Mouse (Mus musculus): ENCODE data around the gene Asb15.

Gene Asb15

DNA sequence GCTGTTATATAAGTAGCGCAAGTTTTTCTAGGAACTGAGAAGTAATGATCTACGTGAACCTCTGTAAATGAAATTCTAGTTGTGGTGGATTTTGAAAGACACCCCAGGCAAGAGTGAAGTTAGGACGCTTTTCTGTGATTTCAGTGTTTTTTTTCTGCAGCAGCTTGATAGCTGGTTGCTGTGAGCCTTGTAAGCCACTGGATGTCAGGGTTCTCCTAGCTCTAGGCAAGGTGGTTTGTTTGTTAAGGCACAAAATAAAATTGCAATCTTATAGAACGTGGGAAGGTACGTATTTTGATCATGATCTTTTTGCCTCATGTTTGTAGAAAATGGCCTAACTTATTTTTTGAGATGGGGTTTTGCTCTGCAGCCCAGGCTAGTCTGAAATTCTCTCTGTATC is 41.0 kb downstream of the Asb15 start:
- no peak for DNase-seq

DNA sequence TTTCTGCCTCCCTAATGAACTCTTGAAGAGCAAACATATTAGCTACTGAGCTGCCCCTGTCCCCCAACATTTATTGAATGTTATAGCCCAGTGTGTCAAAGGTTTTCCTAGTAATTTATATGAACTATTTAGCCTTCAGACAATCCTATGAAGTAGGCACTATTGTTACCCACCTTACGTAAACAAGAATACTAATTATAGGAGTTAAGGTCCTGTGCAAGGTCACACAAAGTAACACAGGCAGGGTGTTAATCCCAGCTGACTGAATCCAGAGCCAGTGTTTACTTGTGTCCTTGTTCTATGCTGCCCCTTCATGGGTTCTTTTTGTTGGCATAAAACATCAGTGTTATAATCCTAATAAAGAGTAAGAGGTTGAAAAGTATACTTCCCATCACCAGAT is 41.8 kb downstream of the Asb15 start:
- no peak for DNase-seq

DNA sequence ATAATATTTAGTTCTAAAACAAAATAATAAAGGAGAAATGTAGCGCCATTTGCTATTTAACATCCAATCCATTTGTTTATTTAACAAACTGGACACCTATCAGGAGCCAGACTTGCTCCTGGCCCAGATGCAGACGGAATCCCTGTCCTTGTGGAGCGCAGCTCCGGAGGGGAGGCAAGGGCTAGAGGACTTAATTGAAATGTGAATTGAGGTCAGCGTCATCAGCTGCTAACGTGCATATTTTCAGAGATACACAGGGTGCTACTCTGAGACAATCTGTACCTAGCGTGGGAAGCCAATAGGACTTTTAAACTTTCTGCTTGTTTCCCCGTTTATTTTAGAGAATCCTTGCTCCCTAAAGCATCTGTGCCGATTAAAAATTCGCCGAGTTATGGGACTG is 42.3 kb downstream of the Asb15 start:
- DNase-seq, result no peak

GRCm38 (mm10) chr6:24571126-24571525 is 43.2 kb downstream of the Asb15 start:
- DNase-seq, result no peak

- DNase-seq, result no peak
Observed at GRCm38 (mm10) chr6:24572431-24572830, 44.5 kb downstream of the Asb15 start.

DNA sequence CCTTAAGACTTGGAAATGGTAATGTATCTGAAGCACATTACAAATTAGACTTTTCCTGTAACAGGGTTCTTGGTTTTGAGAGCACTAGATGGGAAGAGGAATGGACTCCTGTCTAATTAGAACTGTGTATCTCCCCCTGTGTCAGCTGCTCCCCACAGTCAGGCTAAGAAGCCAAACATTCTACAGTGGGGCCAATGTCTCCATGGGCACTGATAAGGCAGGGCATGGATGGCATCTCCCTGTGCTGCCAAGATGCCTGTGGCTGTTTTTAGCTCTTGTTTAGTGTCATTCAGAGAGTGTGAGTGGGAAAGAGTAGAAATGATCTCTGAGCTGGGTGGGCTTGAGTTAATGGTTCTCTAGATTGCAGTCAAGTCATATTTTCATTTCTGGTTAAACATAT is 45.4 kb downstream of the Asb15 start:
- DNase-seq, result no peak

GRCm38 (mm10) chr6:24583456-24583855 is 55.5 kb downstream of the Asb15 start:
- no peak for DNase-seq

- no peak for DNase-seq
Observed at GRCm38 (mm10) chr6:24585431-24586310, 57.7 kb downstream of the Asb15 start.

- no peak for DNase-seq
Observed at GRCm38 (mm10) chr6:24586885-24587284, 58.9 kb downstream of the Asb15 start.

DNA sequence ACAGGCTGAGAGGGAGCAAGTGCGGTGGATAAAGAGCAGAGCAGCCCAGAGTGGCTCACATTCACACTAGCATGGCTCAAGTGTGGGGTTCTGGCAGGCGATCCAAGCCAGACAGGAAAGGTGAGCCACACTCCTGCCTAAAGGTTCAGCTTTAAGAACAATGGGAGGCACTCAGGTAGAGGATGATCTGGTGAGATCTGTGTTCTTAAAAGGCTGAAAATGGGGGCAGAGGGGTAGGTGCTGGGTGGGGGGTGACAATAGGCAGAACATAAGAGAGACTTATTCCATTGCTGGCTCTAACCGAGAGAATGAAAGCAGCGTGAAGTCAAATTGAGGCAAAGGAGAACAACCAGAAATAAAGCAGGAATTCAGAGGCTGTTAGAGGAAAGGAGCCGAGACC is 62.3 kb downstream of the Asb15 start:
- DNase-seq, result no peak

- DNase-seq, result no peak
Observed at GRCm38 (mm10) chr6:24591525-24592218, 63.7 kb downstream of the Asb15 start.

- DNase-seq, result no peak
Observed at GRCm38 (mm10) chr6:24597500-24597899, 69.6 kb downstream of the Asb15 start, which contains the start of gene Lmod2. Gene Lmod2 (plus strand): TSS chr6:24597762.

- no peak for DNase-seq
Observed at GRCm38 (mm10) chr6:24599179-24599578, 71.2 kb downstream of the Asb15 start.

- DNase-seq, result no peak
Observed at GRCm38 (mm10) chr6:24599639-24600038, 71.7 kb downstream of the Asb15 start.

DNA sequence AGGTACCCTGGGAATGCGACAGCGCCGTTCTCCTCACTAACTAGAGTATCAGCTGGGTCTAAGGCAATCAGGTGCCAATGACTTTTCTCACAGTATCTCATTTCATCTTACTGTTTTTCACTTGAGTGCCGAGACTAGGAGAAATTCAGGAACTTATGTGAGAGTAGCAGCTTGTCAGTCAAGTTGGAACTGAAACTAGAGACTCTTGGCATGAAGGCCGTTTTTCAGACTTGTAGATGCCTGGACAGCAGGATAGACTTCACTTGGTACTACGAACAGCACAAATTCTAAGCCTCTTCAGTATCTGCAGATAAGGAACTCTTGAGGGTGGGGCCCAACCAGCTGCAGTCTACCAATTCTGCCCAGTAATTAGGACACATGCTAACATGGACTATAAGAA is 72.2 kb downstream of the Asb15 start:
- no peak for DNase-seq

DNA sequence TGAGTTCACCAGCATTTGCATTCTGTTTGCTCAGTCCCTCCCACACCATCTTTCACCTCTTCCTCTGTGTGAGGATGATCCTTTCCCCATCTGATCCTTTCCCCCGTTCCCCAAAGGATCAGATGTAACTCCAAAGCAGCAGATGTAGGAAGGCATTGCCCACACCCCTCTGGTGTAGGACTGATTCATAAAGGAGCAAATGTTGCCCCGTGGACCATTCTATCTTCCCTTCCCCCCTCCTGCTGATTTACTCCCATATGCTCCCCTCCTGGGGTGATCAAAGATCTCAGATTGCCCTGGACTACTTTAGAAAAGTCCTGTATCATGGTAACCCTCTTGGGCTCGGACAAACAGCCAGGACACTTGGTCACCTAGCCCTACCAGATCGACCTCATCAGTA is 72.8 kb downstream of the Asb15 start:
- DNase-seq, result no peak

DNA sequence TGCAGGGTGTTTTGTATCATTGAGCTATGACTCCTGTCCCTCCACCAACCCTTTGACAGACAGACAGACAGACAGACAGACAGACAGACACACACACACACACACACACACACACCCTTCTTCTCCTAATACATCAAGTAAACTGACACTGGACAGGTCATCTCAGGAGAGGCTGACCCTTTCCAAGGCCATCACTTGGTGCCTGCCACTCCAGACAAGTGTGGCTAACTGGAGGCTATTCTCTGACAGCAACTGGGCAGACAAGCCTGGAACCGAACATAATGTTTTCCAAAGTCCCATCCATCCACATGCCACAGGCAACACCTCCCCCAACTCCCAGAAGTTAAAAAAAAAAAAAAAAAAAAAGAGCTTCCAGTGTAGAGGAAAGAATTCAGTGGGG is 73.7 kb downstream of the Asb15 start:
- no peak for DNase-seq

- DNase-seq, result no peak
Observed at GRCm38 (mm10) chr6:24602351-24602750, 74.4 kb downstream of the Asb15 start.

DNA sequence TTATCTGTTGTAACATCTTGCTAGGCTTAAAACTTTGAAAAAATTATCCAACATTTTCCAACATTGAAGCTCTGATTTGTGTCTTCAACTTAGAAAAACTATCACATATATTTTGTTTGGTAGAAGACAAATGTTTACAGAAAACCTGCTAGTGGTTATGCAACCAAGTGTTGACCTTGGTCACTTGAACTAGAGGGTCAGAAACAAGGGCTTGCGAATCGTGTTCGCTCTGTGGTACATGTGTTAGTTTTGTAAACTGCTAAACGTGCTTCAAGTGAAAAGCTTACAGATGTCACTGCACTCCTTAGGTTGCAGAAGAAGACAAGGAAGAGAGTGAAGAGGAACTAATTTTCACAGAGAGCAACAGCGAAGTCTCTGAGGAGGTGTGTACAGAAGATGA is 75.0 kb downstream of the Asb15 start:
- DNase-seq, result no peak

DNA sequence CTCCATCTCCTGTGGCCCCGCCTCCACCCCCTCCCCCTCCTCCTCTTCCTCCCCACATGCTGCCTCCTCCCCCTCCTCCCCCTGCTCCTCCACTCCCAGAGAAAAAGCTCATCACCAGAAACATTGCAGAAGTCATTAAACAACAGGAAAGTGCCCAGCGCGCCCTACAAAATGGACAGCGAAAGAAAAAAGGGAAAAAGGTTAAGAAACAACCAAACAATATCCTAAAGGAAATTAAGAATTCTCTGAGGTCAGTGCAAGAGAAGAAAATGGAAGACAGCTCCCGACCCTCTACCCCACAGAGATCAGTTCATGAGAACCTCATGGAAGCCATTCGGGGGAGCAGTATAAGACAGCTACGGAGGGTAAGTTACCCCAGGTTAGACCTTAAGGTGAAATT is 76.3 kb downstream of the Asb15 start:
- DNase-seq, result no peak

GRCm38 (mm10) chr6:24605631-24606030 is 77.7 kb downstream of the Asb15 start:
- no peak for DNase-seq

GRCm38 (mm10) chr6:24606512-24606911 is 78.6 kb downstream of the Asb15 start:
- DNase-seq, result no peak

DNA sequence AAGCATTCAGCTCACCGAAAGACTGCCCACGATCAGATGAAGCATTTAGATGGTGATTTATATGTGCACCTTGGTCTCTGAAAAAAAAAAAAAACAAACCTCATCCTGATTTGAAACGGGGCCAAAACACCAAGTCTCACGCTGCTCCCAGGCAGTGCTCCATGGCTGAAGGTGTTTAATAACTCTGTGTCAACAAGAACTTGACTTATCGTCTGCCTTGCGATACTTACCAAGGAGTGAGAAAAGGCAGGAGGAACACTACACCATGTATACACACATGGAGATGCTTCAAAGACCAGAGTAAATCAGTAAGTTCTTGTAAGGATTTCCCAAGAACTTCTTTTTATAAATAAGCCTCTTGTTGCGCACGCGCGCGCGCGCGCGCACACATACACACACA is 79.6 kb downstream of the Asb15 start:
- no peak for DNase-seq

DNA sequence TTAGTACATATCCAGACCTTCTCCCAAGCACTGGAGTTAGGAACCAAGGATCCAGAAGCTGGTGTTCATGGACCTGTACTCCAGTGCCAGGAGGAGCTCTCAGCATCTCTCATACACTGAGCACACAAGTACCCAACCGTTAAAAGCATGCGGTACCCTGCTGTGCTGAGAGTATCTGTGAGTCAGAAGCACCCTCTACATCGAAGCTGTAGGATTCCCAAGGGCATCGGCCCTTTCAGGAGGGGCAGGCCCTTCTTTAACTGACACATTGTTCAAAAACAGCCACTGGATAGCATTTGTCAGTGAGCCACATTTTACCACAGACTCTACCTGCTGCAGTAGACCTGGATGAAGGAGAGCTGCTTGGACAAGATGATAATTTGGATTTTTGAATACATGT is 80.2 kb downstream of the Asb15 start:
- no peak for DNase-seq
